Mouse (Mus musculus) right cerebral cortex, postnatal 14 days (tissue): ENCODE results near the gene Shb.

Experiments
- DNase-seq: peaks from one replicate; pipeline ENCODE4 v3.0.0; 2022

The Shb gene

DNA sequence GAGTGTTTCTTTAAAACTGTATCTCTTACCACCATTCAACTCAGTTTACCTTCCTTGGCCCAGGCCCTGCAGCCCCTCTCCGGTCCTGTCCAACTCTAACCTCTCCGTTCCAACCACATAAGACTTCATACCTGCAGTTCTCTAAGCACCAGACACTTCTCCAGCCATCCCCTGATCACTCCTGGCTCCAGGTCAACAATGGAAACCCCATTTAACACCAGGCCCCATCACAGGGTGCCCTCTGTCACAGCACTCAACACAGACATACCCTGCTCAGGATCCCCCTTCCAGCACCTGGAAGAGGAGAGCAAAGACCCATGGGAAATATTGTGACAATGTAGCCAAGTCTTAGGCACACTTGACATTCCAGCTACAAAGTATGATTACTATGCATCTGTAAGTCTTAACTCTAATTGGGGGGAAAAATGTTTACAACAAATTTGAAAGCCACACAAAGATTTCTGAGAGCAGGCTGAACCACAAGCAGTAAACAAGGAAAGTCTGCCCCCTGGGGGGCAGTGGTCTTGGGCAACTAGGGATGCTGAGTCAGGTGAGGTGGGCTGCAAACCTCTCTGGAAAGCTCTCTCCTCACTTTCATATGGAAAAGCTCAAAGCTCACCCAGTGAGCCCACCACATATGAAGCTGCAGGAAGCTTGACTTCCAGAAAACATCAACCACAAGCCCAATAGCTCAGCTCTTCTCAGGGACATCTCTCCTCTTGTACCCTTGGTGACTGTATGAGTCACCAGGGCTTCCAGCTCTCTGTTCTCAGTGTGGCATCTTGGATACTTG lies 4.5 kb downstream of the Shb start:
- DNase-seq, result no peak

DNA sequence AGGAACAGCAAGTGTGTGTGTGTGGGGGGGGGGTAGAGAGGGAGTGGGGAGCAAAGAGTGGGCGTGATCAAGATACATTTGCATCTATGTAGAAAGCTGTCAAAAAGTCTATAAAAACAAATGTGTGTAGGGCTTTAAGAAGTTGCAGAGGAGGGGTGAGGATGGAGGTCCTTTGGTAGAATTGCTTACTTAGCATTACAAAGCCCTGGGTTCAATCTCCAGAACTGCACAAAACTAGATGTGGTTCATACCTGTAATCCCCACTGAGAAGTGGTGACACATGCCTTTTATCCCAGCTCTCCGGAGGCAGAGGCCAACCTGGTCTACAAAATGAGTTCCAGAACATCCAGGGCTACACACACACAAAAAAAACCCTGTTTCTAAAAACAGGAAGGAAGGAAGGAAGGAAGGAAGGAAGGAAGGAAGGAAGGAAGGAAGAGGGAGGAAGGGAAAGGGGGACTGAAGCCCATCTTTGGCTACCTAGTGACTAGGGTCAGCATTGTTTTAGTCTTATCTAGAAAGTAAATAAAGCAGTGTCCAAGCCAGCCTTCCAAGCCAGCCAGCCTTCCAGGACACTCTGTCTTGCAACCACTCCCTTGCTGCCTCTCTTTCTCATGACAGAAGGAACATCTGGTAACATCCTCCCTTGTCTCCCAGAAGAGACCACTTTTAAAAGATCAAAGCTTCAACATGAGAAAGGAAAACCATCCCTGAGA lies 5.3 kb downstream of the Shb start:
- no peak for DNase-seq

DNA sequence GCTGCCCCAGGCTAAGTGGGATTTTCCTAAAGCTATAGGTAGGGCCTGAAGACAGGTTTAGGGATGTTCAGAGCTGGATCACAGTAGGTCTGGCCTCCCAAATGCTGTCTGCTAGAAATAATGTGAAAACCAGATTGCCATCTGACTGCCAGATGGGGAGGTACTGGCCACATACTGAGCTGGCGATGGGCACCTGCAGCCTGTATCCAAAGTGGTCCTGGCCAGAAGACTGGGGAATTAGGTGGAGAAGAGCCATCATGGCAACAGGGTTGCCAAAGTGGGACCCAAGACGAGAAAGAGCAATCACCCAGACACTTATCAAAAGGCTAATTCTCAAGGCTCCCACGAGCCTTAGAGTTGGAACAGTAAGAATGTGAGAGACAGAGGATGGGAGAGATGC lies 6.1 kb downstream of the Shb start:
- DNase-seq, result no peak

DNA sequence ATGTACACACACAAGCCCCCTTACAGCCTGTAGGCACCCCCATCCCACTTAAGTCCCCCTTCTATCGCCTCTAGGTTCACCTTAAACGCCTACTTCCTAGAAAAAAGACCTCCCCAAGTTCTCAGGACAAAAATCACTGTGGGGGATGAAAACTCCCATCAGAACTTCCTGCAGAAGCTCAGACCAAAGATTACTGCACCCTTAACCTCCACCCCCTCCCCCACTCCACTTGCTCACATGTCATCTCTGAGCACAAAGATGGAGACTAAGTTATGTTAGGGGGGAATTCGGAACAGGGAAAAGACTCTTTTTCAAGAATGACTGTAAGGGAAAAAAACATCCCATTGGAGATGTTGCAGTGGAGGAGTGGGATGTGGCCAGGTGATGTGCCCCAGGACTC lies 6.7 kb downstream of the Shb start:
- DNase-seq, result no peak

DNA sequence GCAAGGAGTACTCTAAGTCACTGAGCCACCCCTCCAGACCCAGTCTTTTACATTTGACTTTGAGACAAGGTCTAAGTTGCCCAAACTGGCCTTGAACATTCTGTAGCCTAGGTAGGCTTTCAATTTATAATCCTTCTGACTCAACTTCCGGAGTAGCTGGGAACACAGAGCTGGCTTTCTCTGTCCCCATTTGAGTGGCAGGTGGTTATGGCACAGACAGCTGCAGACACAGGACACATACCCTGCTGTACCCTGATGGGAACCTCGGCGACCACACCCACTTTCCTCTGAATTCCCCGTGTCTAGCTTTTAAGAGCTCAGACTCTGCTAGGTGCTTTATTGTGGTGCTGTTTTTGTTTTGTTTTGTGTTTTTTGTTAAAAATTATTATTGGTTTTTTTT lies 7.7 kb downstream of the Shb start:
- no peak for DNase-seq

DNA sequence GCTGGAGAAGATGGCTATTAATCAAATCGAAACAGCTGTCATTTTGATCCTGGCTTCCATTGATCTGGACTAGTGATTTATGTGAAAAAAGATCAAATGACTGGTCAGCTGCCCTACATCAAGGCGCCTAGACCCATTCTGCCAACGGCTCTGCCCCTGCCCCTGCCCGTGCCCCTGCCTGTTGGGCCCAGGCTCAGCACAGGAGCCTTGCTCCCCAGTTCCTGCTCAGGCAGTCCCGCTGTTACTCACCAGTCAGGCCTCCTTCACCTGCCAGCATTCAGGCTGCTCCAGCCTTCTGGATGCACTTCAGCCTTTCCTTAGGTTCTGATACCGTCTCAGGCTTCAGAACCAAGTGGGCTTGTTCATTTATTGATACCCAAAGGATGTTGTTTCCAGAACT lies 8.9 kb downstream of the Shb start:
- no peak for DNase-seq

DNA sequence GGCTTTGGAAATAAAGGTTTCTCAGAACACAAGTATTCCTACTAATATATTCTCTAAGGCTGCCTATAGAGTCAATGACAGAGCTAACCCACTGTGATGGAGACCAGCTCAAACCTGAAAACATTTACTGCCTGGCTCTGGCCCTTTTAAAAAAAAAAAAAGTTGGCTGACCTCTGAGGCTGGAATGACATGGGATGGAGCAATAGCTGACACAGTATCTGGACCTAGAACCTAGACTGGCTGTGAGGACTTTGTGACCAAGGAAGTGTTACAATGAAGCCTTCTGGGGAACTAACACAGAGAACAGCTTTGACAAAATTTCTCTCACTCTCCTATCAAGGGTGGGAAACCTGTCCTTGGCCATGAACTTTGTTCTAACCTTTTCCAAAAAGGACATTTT lies 9.3 kb downstream of the Shb start:
- DNase-seq, result no peak

DNA sequence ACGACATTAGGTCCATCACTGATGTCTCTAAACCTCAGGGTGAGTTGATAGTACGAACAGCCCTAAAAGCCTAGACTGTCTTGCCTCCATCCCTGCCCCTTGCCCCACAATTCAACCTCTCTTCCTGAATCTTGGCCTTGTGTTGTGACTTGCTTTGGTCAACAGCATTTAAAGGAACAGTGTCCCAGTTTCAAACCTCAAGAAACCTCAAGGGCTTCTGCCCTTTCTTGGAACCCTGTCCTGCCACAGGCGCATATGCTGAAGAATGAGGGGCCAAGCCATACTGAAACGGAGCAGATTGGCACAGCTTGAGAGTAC lies 9.7 kb downstream of the Shb start:
- DNase-seq, result no peak

DNA sequence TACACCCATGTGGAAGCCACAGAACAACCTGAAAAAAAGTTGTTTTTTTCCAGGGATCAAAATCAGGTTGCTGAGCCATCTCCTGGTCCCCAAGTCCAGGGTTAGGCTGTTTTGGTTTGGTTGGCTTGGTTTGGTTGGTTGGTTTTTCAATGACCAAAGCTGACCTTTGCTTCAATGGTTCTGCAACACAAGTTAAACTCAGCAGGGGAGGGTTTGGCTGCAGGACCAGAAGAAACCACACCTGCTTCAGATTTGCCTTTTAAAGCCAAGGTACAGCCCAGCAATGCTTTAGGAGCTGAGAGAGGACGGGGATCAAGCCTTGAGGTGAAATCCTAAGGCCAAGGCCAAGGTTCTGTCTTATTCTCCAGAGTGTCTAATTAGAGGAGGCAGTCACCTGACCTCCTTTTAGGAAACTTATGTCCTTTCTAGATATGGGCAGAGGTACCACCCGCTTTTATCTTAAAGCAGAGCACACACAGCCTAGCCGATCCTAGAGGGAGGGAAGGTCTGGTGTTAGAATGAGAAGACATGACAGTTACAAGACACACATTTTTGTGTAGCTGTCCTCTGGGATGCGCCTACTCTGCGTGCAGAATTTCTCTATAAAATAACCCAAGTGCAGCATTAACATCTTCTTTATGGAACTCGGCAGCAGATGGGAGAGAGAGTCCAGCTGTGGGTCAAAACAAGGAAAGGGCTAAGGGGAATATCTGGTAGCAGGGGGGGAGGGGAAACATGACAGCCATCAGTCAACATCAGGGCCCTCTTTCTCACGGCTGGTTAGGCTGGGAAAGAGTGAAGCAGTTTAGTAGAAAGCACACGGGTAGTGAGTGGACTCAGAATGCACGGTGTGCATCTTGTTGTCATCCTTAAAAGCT lies 10.3 kb downstream of the Shb start:
- DNase-seq, result no peak

DNA sequence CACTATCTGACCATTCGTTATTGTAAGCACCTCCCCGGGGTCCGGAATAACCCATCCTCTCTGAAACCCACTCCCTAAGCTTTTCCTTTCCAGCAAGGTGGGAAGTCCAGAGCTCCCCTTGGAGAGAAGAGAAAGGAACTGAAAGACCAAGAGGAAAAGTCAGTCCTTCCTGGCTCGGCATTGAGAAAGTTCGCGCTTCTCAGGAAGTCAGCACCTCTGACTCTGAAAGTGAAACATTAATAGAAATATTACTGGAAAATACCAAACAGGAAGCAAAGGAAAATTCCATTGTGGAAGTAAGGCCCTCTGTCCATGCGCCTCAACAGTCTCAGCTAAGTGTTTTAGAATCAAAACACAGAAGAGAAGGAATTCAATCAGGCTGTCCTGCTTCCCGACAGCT lies 11.9 kb downstream of the Shb start:
- DNase-seq, result no peak

DNA sequence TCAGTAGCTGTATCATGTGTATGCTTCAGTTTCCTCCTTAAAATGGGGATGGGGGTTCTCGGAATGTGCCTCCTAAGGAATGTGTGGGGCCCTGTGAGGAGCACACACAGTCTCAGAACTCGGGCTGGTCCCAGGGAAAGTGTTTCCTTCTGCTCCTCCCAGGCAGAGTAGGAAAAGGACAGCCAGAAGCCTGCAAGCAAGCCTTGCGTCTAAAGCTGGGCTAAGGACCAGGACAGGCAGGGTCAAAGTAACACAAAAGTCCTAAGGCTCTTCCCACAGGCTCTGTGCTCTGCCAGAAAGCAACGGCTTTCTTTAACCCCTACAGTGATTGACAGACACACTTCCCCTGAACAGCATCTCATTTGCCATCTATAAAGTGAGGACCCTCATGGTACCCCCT lies 14.9 kb downstream of the Shb start:
- DNase-seq, result no peak

DNA sequence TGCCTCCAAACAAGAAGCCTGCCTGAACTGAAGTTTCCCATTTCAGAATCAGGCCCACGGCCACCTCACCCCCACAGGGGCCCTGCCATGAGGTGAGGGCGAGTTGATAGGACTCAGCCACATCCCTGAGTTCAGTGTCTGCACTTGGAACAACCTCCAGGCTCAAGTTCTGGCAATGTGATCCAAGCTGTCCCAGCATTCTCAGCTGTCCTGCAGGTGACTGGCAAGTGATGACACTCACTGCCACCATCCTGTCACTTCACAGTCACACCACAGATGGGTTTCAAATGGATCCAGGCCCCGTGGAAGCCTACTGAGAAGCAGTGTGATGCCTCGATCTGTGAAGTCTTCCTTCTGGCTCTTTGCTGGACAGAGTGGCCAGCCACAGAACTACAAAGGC lies 16.4 kb downstream of the Shb start:
- DNase-seq, result no peak

DNA sequence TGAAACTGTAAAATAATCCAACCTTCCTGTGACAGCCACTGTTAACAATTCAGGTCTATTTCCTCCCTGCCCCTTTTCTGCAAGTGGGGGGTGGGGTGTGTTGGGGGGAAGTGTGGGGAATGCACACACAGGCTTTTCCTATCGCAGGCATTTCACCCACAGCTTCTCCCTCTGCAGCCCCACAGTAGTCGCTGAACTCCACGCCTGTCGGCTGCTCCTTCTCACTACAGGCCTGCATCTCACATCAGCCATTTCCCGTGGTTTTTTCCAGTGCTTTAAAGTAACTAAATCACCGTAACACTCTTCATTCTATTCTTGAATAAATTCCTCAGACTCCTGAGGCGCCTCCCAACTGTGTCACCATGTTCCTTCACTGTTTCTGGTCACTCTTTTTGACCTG lies 17.9 kb downstream of the Shb start:
- no peak for DNase-seq

DNA sequence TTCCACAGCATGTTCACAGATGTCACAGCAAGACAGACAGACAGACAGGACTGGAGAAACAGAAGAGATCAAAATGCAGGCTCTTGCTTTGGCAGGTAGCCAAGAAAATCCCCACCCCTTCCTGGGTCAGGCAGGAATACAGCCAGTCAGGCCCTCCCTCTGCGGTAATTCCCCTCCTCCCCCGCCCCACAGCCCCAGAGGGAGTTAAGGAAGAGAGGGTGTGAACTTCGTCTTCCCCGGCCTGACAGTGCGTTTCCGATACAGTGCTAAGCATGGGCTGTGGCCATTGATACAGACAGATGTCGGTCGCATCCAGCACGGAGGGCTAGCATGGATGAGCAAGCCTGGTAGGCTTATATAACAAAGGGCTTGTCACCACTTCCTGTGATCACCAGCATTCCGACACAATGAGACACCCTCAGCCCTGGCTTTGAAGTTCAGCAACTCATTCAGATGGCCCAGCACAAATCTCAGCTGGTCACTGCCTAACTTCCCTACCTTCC lies 18.4 kb downstream of the Shb start:
- DNase-seq, result no peak

DNA sequence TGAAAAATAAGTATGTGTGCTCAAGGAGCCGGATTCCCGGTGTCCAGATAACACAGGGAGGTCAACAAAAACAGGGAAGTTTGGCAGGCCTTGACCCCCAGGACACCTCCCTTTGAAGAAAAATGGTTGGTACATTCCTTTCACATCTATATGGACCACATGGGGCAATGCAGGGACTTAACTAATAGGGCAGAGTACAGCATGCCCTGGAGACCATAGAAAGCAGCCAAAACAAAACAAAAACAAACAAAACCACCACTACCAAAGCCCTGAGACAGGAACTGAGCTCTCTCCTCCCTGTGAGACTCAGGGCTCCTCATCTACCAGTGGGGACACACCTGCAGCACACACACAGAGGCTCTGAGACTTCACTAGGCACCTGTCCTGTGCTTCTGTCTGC lies 18.9 kb downstream of the Shb start:
- no peak for DNase-seq

DNA sequence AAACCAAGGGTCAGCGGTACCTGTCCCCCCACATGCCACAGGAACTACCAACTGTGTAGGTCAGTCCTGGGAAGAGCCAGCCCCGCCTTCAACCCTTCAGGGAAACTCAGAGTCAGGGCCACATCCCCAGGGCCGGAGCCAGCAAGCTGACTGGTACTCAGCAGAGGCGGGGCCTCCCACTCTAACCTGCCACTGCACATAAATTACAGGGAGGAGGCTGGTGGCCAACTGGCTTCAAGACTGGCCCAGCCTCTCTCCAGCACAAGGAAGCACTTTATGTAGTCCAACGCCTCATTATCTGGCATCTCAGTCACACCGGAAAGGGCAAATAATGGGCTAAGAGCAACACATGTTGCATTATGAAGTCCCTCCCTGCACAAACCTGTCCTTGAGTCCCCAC lies 22.1 kb downstream of the Shb start:
- no peak for DNase-seq

DNA sequence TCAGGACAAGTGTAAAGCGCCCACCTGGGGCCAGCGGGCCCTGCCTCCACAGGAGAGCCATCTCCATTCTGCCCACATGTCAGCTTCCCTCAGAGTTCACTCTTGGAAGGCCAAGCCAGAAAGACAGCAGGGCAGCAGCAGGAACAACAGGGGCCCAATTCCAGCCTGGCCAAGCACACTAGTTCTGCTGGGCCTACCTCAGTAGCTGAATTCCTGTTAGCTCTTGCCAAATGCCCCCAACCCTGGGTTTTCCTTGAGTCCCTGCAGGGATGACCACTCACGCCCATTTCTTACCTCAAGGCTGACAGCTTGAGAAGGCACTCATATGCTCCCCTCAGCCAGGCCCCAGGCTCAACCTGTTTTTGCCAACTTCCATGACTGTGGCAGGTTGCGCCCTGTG lies 22.9 kb downstream of the Shb start:
- DNase-seq, result no peak

DNA sequence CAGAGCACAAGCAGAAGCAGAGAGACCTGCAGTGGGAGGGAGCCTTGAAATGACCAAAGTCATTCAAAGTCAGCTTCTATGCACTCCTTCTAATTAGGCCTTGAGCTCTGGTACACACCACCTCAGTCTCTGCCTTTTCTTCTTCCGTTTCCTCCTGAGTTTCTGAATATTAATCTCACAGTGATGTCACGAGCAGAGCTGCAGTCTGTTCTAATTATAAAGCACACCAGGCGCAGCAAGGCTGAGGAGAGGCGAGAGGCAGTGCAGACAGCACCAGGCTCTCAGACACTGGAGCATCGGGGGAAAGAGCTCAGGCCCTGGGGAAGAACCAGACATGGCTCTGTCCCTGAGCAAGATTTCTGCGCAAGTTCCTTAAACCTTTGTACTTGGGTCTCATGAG lies 23.8 kb downstream of the Shb start:
- DNase-seq, result no peak

DNA sequence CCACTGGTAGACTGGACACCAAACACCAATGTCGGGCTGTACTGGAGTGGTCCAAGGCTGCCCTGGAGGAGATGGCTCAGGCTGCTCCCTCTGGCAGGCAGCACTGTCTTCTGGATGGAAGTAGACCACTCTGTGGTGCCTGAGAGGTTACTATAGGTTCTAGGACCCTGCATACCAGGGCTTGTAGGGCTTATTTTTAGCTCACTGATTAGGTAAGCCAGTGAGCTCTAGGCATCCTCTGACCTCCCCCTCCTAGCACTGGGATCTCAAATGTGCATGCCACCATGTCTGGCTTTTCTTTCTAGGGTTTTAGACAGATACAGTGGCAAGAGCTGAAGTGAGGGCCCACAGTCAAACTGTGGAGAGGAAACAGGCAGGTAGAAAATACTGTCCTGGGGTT lies 24.8 kb downstream of the Shb start:
- no peak for DNase-seq

DNA sequence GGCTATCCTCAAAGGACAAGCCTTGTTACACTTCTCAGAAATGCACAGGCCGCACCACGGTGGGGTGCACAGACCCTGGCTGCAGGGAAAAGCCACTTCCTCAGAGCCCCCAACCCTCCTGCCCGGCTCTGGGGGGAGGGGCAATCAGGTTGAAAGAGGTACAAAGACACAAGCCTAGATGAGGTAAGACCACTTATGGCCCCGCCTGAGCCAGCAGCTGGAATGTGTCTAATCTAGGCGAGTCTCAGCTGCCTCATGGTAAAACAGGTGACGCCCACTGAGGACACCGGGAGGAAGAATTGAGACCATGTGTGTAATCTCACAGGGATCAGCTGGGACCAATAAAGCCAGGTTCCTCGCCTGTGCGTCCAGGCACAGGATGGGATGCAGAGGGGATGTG lies 25.2 kb downstream of the Shb start:
- no peak for DNase-seq

DNA sequence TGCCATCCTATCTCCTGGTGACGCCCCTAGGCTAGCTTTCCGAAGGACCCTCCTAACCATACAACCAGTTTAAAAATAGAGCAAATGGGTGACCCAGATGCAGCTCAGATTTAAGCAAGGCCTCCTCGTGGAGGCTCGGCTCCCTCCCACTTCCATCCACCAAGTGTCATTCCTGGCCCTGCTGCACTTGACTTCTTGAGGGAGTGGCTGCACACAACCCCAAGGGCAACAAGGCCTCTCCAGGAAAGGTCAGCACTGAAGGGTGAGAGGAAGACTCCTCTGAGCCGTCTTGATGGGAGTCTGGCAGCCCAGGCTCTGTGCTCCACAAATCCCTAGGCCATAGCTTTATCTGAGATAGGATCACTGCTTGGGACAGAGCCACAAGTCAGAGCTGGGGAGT lies 25.7 kb downstream of the Shb start:
- DNase-seq, result no peak

DNA sequence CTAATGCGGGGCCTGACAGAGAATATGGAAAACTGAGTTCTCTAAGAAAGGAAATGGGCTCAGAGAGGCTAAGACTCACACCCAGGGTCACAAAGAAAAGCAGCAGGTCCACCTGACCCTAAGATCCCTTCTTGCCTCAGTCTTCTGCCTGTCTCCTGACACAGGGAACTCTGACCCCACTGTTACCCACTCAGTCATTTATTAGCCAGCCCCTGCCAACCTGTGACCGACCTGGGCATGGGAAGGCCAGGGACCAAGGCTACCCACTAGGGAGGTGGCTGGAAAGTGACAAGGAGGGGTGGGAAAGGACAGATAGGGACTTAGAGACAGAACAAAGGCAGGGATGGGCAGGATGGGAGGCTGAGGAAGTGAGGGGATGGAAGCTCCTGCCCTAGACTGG lies 26.6 kb downstream of the Shb start:
- no peak for DNase-seq

DNA sequence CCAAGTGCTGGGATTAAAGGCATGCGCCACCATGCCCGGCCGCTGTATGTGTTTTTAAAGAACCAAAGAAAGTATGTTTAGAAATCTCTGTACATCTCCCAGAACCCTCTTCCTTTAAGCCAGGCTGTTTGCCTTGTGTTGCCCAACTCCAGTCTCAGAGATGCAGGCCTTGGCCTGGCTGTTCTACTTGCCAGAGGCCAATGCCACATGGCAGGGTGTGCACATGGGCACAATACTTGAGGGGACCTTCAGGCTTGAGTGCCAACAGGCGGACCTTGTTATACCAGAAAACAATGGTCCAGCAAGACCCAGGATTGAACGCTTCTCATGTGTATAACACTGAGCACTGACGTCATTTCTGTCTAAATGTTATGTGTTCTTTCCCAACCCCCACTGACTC lies 27.1 kb downstream of the Shb start:
- no peak for DNase-seq

DNA sequence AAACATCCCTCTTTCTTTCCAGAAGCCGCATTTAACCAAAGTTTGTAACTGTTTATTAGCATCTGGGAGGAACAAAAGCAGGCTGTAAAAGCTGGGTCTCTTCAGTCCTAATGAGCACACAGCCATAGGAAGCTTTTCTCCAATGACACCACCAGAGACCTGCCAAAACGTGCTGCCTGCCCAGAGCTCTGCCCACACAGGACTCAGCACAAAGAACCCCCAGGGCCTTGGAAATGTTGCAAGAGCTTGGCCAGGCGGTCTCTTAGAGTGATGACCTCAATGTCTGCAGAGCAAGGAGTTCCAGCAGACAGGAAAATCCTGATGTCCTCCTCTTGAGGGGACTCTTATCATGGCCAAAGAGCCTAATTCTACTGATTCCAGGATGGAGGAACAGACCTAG lies 28.5 kb downstream of the Shb start:
- DNase-seq, result no peak
